Mouse (Mus musculus): ENCODE results near the gene Syndig1.

DNA sequence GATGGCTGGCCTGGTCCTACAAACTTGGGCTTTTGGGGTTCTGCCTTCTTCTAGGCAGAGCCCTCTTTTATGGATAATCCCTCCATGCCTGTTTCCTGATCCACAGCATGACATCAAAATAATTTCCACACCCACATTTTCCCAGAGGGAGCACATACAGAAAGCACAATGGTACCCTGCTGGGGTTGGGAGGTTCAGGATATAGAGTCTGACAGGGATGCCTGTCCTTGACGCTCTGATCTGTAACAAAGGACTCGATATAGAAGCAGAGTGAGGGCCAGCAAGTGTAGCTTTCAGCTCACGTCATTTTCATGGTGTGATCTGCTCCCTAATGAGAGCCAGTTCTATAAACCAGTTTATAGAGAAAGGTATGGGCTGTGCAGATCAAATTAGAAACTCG is 105.1 kb downstream of the Syndig1 start:
- TF ChIP-seq USF1 (IDR thresholded peaks at IDR 0.05; ENCODE audit: low read depth) (no peak), CTCF (IDR thresholded peaks at IDR 0.05; ENCODE audit: control insufficient read depth, insufficient read depth, insufficient read length) (no peak), MAX (IDR thresholded peaks at IDR 0.05) (no peak), FOSL1 (IDR thresholded peaks at IDR 0.05; ENCODE audit: insufficient read depth, low read length, poor library complexity, severe bottlenecking) (no peak), MYOG (IDR thresholded peaks at IDR 0.05; ENCODE audit: control insufficient read depth, extremely low read depth, insufficient read length) (no peak), MYOD1 (IDR thresholded peaks at IDR 0.05; ENCODE audit: control insufficient read depth, insufficient read length, low read depth) (no peak)

Data from C2C12 (cell line).